Mouse (Mus musculus) ES-E14 (cell line): ENCODE measurements around the gene Sdhaf2. TPM values are rescaled to one million over a fixed set of nuclear protein-coding genes. Genes with fewer than 3 reads are reported as not detected.
A peak's percentile ranks its signal among the peaks of the same experiment; 100 is the strongest.
"Not testable (repeated sequence)": the region's sequence is repeated elsewhere in the genome, so short reads cannot be mapped to it uniquely, and the experiment has no call there.

Experiments
- DNase-seq: peaks from one replicate; pipeline ENCODE4 v3.0.0-alpha.2; 2013; ENCODE audit warnings: low read depth, low spot score
- H3K27ac ChIP-seq: 2 replicates; pipeline ENCODE4 v1.5.1; 2012; ENCODE audit warnings: low read depth, mild to moderate bottlenecking, low read length, moderate library complexity, mixed read lengths; ENCODE audit not compliant: poor library complexity, insufficient read depth, severe bottlenecking
- H3K36me3 ChIP-seq: 2 replicates; pipeline ENCODE4 v1.6.1; 2012; ENCODE audit warnings: mild to moderate bottlenecking, low read length, moderate library complexity, mixed read lengths; ENCODE audit not compliant: control insufficient read depth, poor library complexity, insufficient read depth, severe bottlenecking
- H3K4me1 ChIP-seq, 2 experiments: fragments of 150-350 bp in 1 of 2; sonication (generic) in 1 of 2; 2 replicates each; pipeline ENCODE4 v1.6.1; 2012; ENCODE audit warnings: low read length in 2 of 2, mild to moderate bottlenecking in 1 of 2, mixed read lengths in 1 of 2; ENCODE audit not compliant: control insufficient read depth in 2 of 2, insufficient read depth in 2 of 2, poor library complexity in 1 of 2
- H3K4me3 ChIP-seq, 2 experiments: fragments of 150-350 bp in 1 of 2; sonication (generic) in 1 of 2; 2 replicates each; pipeline ENCODE4 v1.5.1; 2012; ENCODE audit warnings: low read length in 2 of 2, low read depth in 1 of 2, mild to moderate bottlenecking in 1 of 2, mixed read lengths in 1 of 2; ENCODE audit not compliant: insufficient read depth in 1 of 2, poor library complexity in 1 of 2, severe bottlenecking in 1 of 2
- H3K9ac ChIP-seq: 2 replicates; pipeline ENCODE4 v1.6.1; 2012; ENCODE audit warnings: low read depth, mild to moderate bottlenecking, low read length, mixed read lengths; ENCODE audit not compliant: poor library complexity, insufficient read depth, severe bottlenecking
- H3K9me3 ChIP-seq: fragments of 150-350 bp; sonication (generic); 2 replicates; pipeline ENCODE4 v1.6.1; 2012; ENCODE audit warnings: low read depth, mild to moderate bottlenecking, low read length; ENCODE audit not compliant: control insufficient read depth, insufficient read depth
- CHD2 ChIP-seq: IDR thresholded peaks from 2 replicates; pipeline ENCODE4 v1.6.1; 2014; ENCODE audit warnings: mild to moderate bottlenecking, low read depth, low read length, inconsistent platforms
- HCFC1 ChIP-seq: IDR thresholded peaks from 2 replicates; pipeline ENCODE4 v1.6.1; 2012; ENCODE audit warnings: low read length, inconsistent platforms, borderline replicate concordance; ENCODE audit not compliant: insufficient read depth
- MAFK ChIP-seq: IDR thresholded peaks from 2 replicates; pipeline ENCODE4 v1.6.1; 2014; ENCODE audit warnings: mild to moderate bottlenecking, low read depth, low read length, inconsistent platforms; ENCODE audit not compliant: insufficient read depth
- ZC3H11A ChIP-seq: IDR thresholded peaks from 2 replicates; pipeline ENCODE4 v1.6.1; 2012; ENCODE audit warnings: low read depth, mild to moderate bottlenecking, inconsistent platforms, low read length, borderline replicate concordance
- ZNF384 ChIP-seq: IDR thresholded peaks from 2 replicates; pipeline ENCODE4 v1.6.1; 2012; ENCODE audit warnings: low read depth, low read length, inconsistent platforms
- in situ Hi-C, 2 experiments: fragments of 600-800 bp; cut with MboI; formaldehyde crosslinking; loops; one replicate each; pipeline ENCODE4 v1.15.1; 2025; ENCODE audit warnings: low sequenced_read_pairs in 2 of 2, inconsistent platforms in 1 of 2; ENCODE audit not compliant: unreplicated experiment in 2 of 2
- total RNA-seq: library from RNA; depleted of rRNA; stranded (reverse); fragments of 300-350 nt; gene quantifications from 2 replicates; pipeline ENCODE4 v1.2.3, GENCODE M21; 2012

The Sdhaf2 gene
- total RNA-seq, 1 experiment = 31.3 TPM

DNA sequence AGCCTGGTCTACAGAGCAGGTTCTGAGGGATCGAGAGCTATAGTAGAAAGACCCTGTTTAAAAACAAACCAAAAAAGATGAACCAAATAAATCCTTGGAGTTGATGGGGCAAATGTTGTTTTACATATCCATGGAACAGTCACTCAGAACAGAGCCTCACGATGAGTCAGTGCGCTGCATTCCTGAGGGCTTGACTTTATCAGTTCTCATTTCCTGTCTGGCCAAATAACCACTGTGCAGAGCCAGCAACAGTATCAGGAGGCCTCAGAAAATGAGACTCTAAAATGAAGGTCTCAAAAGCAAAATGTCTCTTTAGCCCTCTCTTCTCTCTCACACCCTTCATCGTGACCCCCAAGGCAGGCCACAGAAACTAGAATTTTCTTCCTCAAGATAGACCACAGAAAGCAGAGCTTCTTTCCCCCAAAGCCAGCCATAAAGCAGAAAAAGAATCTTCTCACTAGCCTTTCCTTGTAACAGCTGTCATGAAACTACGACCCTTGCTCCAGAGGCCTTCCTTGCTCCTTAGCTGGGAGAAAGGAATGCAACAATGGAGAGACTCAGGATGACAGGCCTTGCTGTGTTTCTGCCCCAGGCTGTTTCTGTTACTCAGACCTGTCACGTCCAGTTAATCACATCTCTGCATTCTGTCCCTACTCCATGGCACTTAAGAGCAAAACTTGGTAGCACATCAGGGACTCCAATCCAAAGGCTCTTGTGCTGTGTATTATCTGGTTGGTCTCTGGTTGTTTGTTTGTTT lies 35.8 kb upstream of the Sdhaf2 start:
- no peak overlapping the region for H3K9ac ChIP-seq
- H3K27ac ChIP-seq = no peak overlapping the region
- TF ChIP-seq CHD2 = no peak
- no peak for TF ChIP-seq HCFC1
- no peak for TF ChIP-seq MAFK
- TF ChIP-seq ZNF384 = no peak
- TF ChIP-seq ZC3H11A = no peak
- no peaks in the 10 kb centered on the region; the same call in 1 of the 2 replicates for H3K9me3 ChIP-seq
- H3K4me1 ChIP-seq = no peaks in the 10 kb centered on the region
- in situ Hi-C loops = no loop called here
- H3K4me3 ChIP-seq = no peak overlapping the region
- DNase-seq = no peak
- no peaks in the 10 kb centered on the region for H3K36me3 ChIP-seq

DNA sequence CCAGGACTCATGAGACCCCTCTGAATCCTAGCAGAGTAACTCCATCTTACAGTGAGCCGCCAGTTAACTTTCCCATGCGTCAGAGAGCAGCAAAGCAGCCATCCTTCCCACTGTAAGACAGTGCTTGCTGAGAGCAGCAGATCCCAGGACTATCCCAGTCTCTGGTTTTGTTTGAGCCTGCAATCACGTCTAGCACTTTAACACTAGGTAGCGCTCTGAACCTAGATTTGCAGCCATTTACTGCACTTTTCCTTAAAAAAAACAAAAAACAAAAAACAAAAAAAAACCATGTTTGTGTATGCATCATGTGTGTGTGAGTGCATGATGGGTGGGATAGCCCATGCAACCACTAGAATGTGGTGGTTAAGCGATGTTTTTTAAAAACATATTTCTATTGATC lies 34.2 kb upstream of the Sdhaf2 start:
- Histone ChIP-seq H3K4me3 (no peak overlapping the region), H3K9me3 (no peaks in the 10 kb centered on the region), H3K36me3 (no peaks in the 10 kb centered on the region), H3K27ac (no peak overlapping the region), H3K4me1 (no peaks in the 10 kb centered on the region; a peak in 1 of 4 replicates), H3K9ac (no peak overlapping the region)
- in situ Hi-C loops = no loop called here
- no peak for DNase-seq
- TF ChIP-seq CHD2 (no peak), ZNF384 (peak; percentile 67)

DNA sequence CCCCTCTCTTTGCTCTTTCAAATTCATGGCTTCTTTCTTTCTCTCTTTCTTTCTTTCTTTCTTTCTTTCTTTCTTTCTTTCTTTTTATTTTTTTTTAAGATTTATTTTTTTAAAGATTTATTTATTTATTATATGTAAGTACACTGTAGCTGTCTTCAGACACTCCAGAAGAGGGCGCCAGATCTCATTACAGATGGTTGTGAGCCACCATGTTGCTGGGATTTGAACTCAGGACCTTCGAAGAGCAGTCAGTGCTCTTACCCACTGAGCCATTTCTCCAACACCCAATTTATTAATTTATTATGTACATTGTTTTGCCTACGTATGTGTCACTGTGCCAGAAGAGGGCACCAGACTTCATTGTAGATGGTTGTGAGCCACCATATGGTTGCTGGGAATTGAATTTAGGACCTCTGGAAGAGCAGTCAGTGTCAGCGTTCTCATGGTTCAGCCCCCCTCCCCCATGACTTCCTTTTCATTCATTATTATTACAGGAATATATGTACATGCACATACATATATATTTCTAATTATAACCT lies 32.0 kb upstream of the Sdhaf2 start:
- H3K27ac ChIP-seq, H3K4me1 ChIP-seq, H3K9ac ChIP-seq, H3K36me3 ChIP-seq, H3K9me3 ChIP-seq, in situ Hi-C loops, H3K4me3 ChIP-seq, DNase-seq: not testable (repeated sequence)

DNA sequence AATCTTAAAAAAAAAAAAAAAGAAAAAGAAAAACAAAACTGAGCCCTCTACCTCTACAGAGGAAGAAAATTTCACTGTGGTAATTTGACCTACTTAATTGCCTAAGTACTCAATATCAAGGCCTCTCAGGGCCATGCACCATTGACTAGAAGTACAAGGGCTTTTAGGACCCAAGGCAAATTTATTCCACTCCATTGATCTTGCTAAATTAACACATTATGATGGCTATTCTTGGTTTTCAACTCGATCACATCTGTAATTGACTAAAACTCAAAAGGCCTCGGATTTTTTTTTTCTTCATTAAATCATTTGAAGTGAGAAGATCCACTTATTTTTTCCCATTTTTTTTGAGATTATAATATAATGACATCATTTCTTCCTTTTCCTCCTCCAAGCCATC lies 31.5 kb upstream of the Sdhaf2 start:
- H3K27ac ChIP-seq = no peak overlapping the region
- DNase-seq = no peak
- no peaks in the 10 kb centered on the region for H3K9me3 ChIP-seq
- no peaks in the 10 kb centered on the region for H3K36me3 ChIP-seq
- H3K4me3 ChIP-seq = no peak overlapping the region
- TF ChIP-seq MAFK = no peak
- H3K9ac ChIP-seq = no peak overlapping the region
- H3K4me1 ChIP-seq = no peaks in the 10 kb centered on the region; a peak in 1 of 4 replicates
- in situ Hi-C loops = no loop called here

DNA sequence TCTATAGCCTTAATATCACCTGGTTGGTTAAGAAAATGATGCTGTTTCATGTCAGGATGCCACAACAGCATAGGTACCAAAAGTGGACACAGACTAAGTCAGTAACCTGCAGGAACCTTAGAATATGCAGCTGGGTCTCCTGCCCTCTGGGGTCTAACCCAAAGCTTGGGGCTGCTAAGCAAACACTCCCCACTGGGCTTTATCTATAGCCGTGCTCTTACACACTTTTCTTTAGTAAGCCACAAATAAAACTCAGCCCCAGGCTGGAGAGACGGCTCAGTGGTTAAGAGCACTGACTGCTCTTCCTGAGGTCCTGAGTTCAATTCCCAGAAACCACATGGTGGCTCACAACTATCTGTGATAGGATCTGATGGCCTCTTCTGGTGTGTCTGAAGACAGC lies 31.1 kb upstream of the Sdhaf2 start:
- TF ChIP-seq MAFK (no peak), ZNF384 (no peak), ZC3H11A (no peak), CHD2 (no peak), HCFC1 (no peak)
- no peak overlapping the region for H3K9ac ChIP-seq
- no peak for DNase-seq
- no peak overlapping the region for H3K4me3 ChIP-seq
- no peaks in the 10 kb centered on the region for H3K9me3 ChIP-seq
- no peak overlapping the region for H3K27ac ChIP-seq
- H3K4me1 ChIP-seq = no peaks in the 10 kb centered on the region; a peak in 1 of 4 replicates
- no peaks in the 10 kb centered on the region for H3K36me3 ChIP-seq
- in situ Hi-C loops = no loop called here
